10 mouse cellular contexts compared by ENCODE assay signal in genomic region chr7:144468741-144469140, GRCm38 (mm10). TPM values are rescaled to one million over a fixed set of nuclear protein-coding genes. Genes with fewer than 3 reads are reported as not detected.
DNase-seq lines count a peak whose midpoint lies in the region; ATAC-seq and TF ChIP-seq lines count a peak whose summit lies in the region.
"Had no signal": no experiment of that assay in that cellular context is flagged by ENCODE, and none has a peak within 500 bp of the region (broad histone marks: within the 10 kb centered on the region; RNA-seq: fewer than 3 reads in every experiment).

No protein-coding gene starts in this region.

- peaks cover 35% of the 10 kb centered on the region for H3K4me1 ChIP-seq in heart, embryonic 13.5 days
- H3K4me1 ChIP-seq in midbrain, embryonic 10.5 days, result peaks cover 26% of the 10 kb centered on the region
- H3K4me1 ChIP-seq in midbrain, embryonic 16.5 days (ENCODE audit: control insufficient read depth, insufficient read depth, low read length), result peaks cover 21% of the 10 kb centered on the region
- peaks cover 11% of the 10 kb centered on the region for H3K4me1 ChIP-seq in limb, embryonic 14.5 days (ENCODE audit: control insufficient read depth, insufficient read depth, low read length)
- H3K4me1 ChIP-seq in stomach, postnatal 0 days (replicated peaks; ENCODE audit: control insufficient read depth, insufficient read depth), result no peaks in the 10 kb centered on the region

- 91% methylated on average over 5 of the region's 5 CpGs for WGBS in heart, embryonic 13.5 days
- WGBS in midbrain, embryonic 10.5 days, result 93% methylated on average over 5 of the region's 5 CpGs
- WGBS in midbrain, embryonic 16.5 days, result 94% methylated on average over 5 of the region's 5 CpGs
- 70% methylated on average over 5 of the region's 5 CpGs for WGBS in limb, embryonic 14.5 days
- WGBS in stomach, postnatal 0 days, result 77% methylated on average over 5 of the region's 5 CpGs

- H3K27ac ChIP-seq in heart, embryonic 13.5 days (replicated peaks), result peak overlapping the region; percentile 85
- H3K27ac ChIP-seq in midbrain, embryonic 10.5 days (replicated peaks), result no peak overlapping the region
- H3K27ac ChIP-seq in midbrain, embryonic 16.5 days (ENCODE audit: low read length), result no peak overlapping the region
- 0 out of 2 replicates have a peak overlapping the region, but pooled peaks have one; percentile 79 for H3K27ac ChIP-seq in limb, embryonic 14.5 days (replicated peaks; ENCODE audit: low read depth, low read length)
- H3K27ac ChIP-seq in stomach, postnatal 0 days (replicated peaks), result peak overlapping the region; percentile 98

- no peaks in the 10 kb centered on the region for H3K9me3 ChIP-seq in heart, embryonic 13.5 days
- H3K9me3 ChIP-seq in midbrain, embryonic 10.5 days (replicated peaks), result no peaks in the 10 kb centered on the region
- H3K9me3 ChIP-seq in midbrain, embryonic 16.5 days (replicated peaks; ENCODE audit: control insufficient read depth, low read length, poor library complexity, severe bottlenecking), result no peaks in the 10 kb centered on the region
- no peaks in the 10 kb centered on the region for H3K9me3 ChIP-seq in limb, embryonic 14.5 days (ENCODE audit: control insufficient read depth, low read length)
- H3K9me3 ChIP-seq in stomach, postnatal 0 days (ENCODE audit: control insufficient read depth, low read length), result no peaks in the 10 kb centered on the region

- TF ChIP-seq POLR2A in limb, embryonic 14.5 days (IDR thresholded peaks at IDR 0.05; ENCODE audit: borderline replicate concordance, extremely low read depth, insufficient read depth, insufficient read length), result no peak

- H3K27me3 ChIP-seq in heart, embryonic 13.5 days (replicated peaks), result no peaks in the 10 kb centered on the region
- no peaks in the 10 kb centered on the region for H3K27me3 ChIP-seq in midbrain, embryonic 10.5 days (ENCODE audit: low read depth, poor library complexity, severe bottlenecking)
- H3K27me3 ChIP-seq in midbrain, embryonic 16.5 days (ENCODE audit: control insufficient read depth, insufficient read depth, low read depth, low read length), result no peaks in the 10 kb centered on the region
- no peaks in the 10 kb centered on the region for H3K27me3 ChIP-seq in limb, embryonic 14.5 days (ENCODE audit: control insufficient read depth, insufficient read depth, low read length)
- H3K27me3 ChIP-seq in stomach, postnatal 0 days (ENCODE audit: control insufficient read depth, insufficient read depth, low read length), result no peaks in the 10 kb centered on the region

- H3K4me2 ChIP-seq in heart, embryonic 13.5 days, result peak overlapping the region; percentile 77
- H3K4me2 ChIP-seq in midbrain, embryonic 16.5 days (ENCODE audit: low read length), result no peak overlapping the region; the same call in 1 of the 2 replicates
- peak overlapping the region; percentile 74 for H3K4me2 ChIP-seq in limb, embryonic 14.5 days (replicated peaks; ENCODE audit: low read depth, low read length, severe bottlenecking)
- peak overlapping the region; percentile 77; the same call in 1 of the 2 replicates for H3K4me2 ChIP-seq in stomach, postnatal 0 days (replicated peaks; ENCODE audit: low read depth)

- H3K4me3 ChIP-seq in heart, embryonic 13.5 days, result peak overlapping the region; percentile 97
- H3K4me3 ChIP-seq in midbrain, embryonic 10.5 days, result peak overlapping the region; percentile 99
- H3K4me3 ChIP-seq in midbrain, embryonic 16.5 days (ENCODE audit: low read depth, low read length), result no peak overlapping the region
- no peak overlapping the region for H3K4me3 ChIP-seq in limb, embryonic 14.5 days (replicated peaks; ENCODE audit: low read length)
- H3K4me3 ChIP-seq in stomach, postnatal 0 days (ENCODE audit: low read depth, low read length), result no peak overlapping the region

- no peak for ATAC-seq in heart, embryonic 13.5 days (ENCODE audit: extremely low read depth, insufficient number of reproducible peaks, low FRiP score, low TSS enrichment)
- ATAC-seq in midbrain, embryonic 16.5 days, result no peak
- ATAC-seq in limb, embryonic 14.5 days (ENCODE audit: low FRiP score, low read depth), result no peak
- ATAC-seq in stomach, postnatal 0 days (ENCODE audit: low FRiP score, low TSS enrichment), result no peak
- no peak for ATAC-seq in CD4-positive, CD25-positive, alpha-beta regulatory T cell, adult 4 months
- ATAC-seq: activated CD4-positive, CD25-positive, alpha-beta regulatory T cell, adult 4 months had no signal

- DNase-seq in heart, postnatal 36 days, result no peak
- no peak for DNase-seq in midbrain, embryonic 10.5 days (ENCODE audit: low spot score)
- no peak for DNase-seq in limb, embryonic 14.5 days (ENCODE audit: low spot score)
- DNase-seq in stomach, postnatal 0 days (ENCODE audit: low spot score), result no peak
- DNase-seq in embryo, embryonic 11 days, result no peak
- DNase-seq: cerebellum, adult 9-10 months had no signal

- TF ChIP-seq EP300 in stomach, postnatal 0 days (optimal IDR thresholded peaks at IDR 0.05), result no peak

- H3K36me3 ChIP-seq in heart, embryonic 13.5 days, result peaks cover 30% of the 10 kb centered on the region
- peaks cover 32% of the 10 kb centered on the region for H3K36me3 ChIP-seq in midbrain, embryonic 10.5 days
- H3K36me3 ChIP-seq in midbrain, embryonic 16.5 days (ENCODE audit: control insufficient read depth, insufficient read depth, low read length), result peaks cover 12% of the 10 kb centered on the region
- peaks cover 27% of the 10 kb centered on the region for H3K36me3 ChIP-seq in limb, embryonic 14.5 days (ENCODE audit: control insufficient read depth, insufficient read depth, low read length)
- H3K36me3 ChIP-seq in stomach, postnatal 0 days (ENCODE audit: control insufficient read depth, insufficient read depth, low read length), result peaks cover 8% of the 10 kb centered on the region; the same call in 1 of the 2 replicates

- peak overlapping the region; percentile 98 for H3K9ac ChIP-seq in heart, embryonic 13.5 days
- no peak overlapping the region for H3K9ac ChIP-seq in midbrain, embryonic 16.5 days (ENCODE audit: low read depth, low read length)
- H3K9ac ChIP-seq in limb, embryonic 14.5 days (ENCODE audit: low read depth, low read length, severe bottlenecking), result peak overlapping the region; percentile 91; the same call in 1 of the 2 replicates
- no peak overlapping the region for H3K9ac ChIP-seq in stomach, postnatal 0 days (ENCODE audit: low read length)

- intact Hi-C loops in heart, postnatal 36 days (cut with DNase I), result no loop called here

- TF ChIP-seq CTCF in stomach, postnatal 0 days (IDR thresholded peaks at IDR 0.05; ENCODE audit: low read depth), result no peak

RNA-seq across cellular contexts. Expression of gene Cttn, which starts 2.1 kb away (rescaled TPM):
- 118 and 126 TPM in 2 replicates for polyA plus RNA-seq in heart, embryonic 13.5 days (2015; fragmentation: Nextera tagmentation; extraction: Ambion mirVana)
- 10 to 100 TPM; 32.2 to 32.4 TPM for total RNA-seq in heart, postnatal 36 days (2021)
- polyA plus RNA-seq in midbrain, embryonic 10.5 days (2016; fragmentation: Nextera tagmentation; extraction: Ambion mirVana), result 217 and 229 TPM in 2 replicates
- polyA plus RNA-seq in midbrain, embryonic 16.5 days (2015; fragmentation: Nextera tagmentation; extraction: Ambion mirVana), result 190 and 195 TPM in 2 replicates
- polyA plus RNA-seq in limb, embryonic 14.5 days (2012; rRNA removed), result 188 and 190 TPM in 2 replicates
- polyA plus RNA-seq in limb, embryonic 14.5 days (2014; fragmentation: Nextera tagmentation; extraction: Ambion mirVana), result 174 and 180 TPM in 2 replicates
- polyA plus RNA-seq in stomach, postnatal 0 days (2015; fragmentation: Nextera tagmentation; extraction: Ambion mirVana), result 137 and 141 TPM in 2 replicates
- polyA plus RNA-seq in CD4-positive, CD25-positive, alpha-beta regulatory T cell, adult 4 months (2017; shearing (Covaris generic)), result 1 to 10 TPM; 5.4 to 8.1 TPM

Comparison
In these comparisons a context has a peak if more than half of its experiments do, and no peak if none do; other contexts are left out.
1. H3K4me3 ChIP-seq: peak in heart, embryonic 13.5 days (single experiment) and midbrain, embryonic 10.5 days (single experiment); none in midbrain, embryonic 16.5 days (single experiment), limb, embryonic 14.5 days (single experiment) and stomach, postnatal 0 days (single experiment).
2. H3K27ac ChIP-seq: peak in heart, embryonic 13.5 days (single experiment), limb, embryonic 14.5 days (single experiment) and stomach, postnatal 0 days (single experiment); none in midbrain, embryonic 10.5 days (single experiment) and midbrain, embryonic 16.5 days (single experiment).
3. H3K9ac ChIP-seq: peak in heart, embryonic 13.5 days (single experiment) and limb, embryonic 14.5 days (single experiment); none in midbrain, embryonic 16.5 days (single experiment) and stomach, postnatal 0 days (single experiment).
4. RNA of gene Cttn, which starts 2.1 kb away (polyA plus RNA-seq): 217 to 229 TPM in midbrain, embryonic 10.5 days, 190 to 195 TPM in midbrain, embryonic 16.5 days, 174 to 190 TPM in limb, embryonic 14.5 days, 137 to 141 TPM in stomach, postnatal 0 days and 118 to 126 TPM in heart, embryonic 13.5 days; 5.4 to 8.1 TPM in CD4-positive, CD25-positive, alpha-beta regulatory T cell, adult 4 months; every median in the first group is over 10 times any median in the second.